Mouse (Mus musculus) bone marrow, adult 2 months (tissue): ENCODE data around the gene Gm4858. TPM values are rescaled to one million over a fixed set of nuclear protein-coding genes. Genes with fewer than 3 reads are reported as not detected.
"Not testable (repeated sequence)": the region's sequence is repeated elsewhere in the genome, so short reads cannot be mapped to it uniquely, and the experiment has no call there.

Experiments
- H3K27ac ChIP-seq: fragments of 200-500 bp; 2 replicates; pipeline ENCODE4 v1.5.1; 2012; ENCODE audit warnings: low read depth, mild to moderate bottlenecking, control low read depth, inconsistent platforms, low read length; ENCODE audit not compliant: control insufficient read depth, poor library complexity, insufficient read depth
- H3K4me1 ChIP-seq: fragments of 200-500 bp; 2 replicates; pipeline ENCODE4 v1.6.1; 2011; ENCODE audit warnings: low read length; ENCODE audit not compliant: control insufficient read depth, insufficient read depth
- H3K4me3 ChIP-seq: fragments of 200-500 bp; replicated peaks from 2 replicates; pipeline ENCODE3; 2011; ENCODE audit warnings: mild to moderate bottlenecking, low read depth, low read length, control low read depth; ENCODE audit not compliant: control insufficient read depth
- CTCF ChIP-seq: fragments of 200-500 bp; IDR thresholded peaks from 2 replicates; pipeline ENCODE4 v1.5.1; 2011; ENCODE audit warnings: low read length, control low read depth; ENCODE audit not compliant: control insufficient read depth, insufficient read depth
- POLR2A ChIP-seq: fragments of 200-500 bp; IDR thresholded peaks from 2 replicates; pipeline ENCODE4 v1.6.1; 2011; ENCODE audit warnings: low read depth, mild to moderate bottlenecking, control low read depth, low read length, borderline replicate concordance; ENCODE audit not compliant: control insufficient read depth
- WGBS: fragments of 180-500 bp; shearing (Covaris S2); methylation state at CpG from one replicate; pipeline ENCODE4 v1.1.7; 2018; 5-methylcytosine and 5-hydroxymethylcytosine counted together
- polyA plus RNA-seq: library from polyadenylated mRNA; stranded (reverse); fragments of >200 nt; gene quantifications from 2 replicates; pipeline ENCODE4 v1.2.4, GENCODE M21; 2011; ENCODE audit warnings: low replicate concordance; ENCODE audit not compliant: missing spikeins, insufficient read depth, insufficient read length

Gm4858 gene
- polyA plus RNA-seq, result not detected in 2 replicates

- H3K4me3 ChIP-seq, H3K27ac ChIP-seq, H3K4me1 ChIP-seq: not testable (repeated sequence)
Measured at GRCm38 (mm10) chr3:93068523-93068922, at the start of gene Gm4858. Gm4858 (plus strand) TSS chr3:93068823.

- Histone ChIP-seq H3K4me3 (no peak within 1 kb of the TSS), H3K27ac (no peak within 1 kb of the TSS), H3K4me1 (no peaks in the 10 kb centered on the region)
- TF ChIP-seq CTCF, result no peak
- TF ChIP-seq POLR2A, result no peak
- WGBS, result 76% methylated on average over 2 of the region's 2 CpGs
Measured at GRCm38 (mm10) chr3:93018960-93019359, 49.7 kb upstream of the Gm4858 start, which contains the start of gene Lce1m. Lce1m (minus strand) TSS chr3:93019060.

GRCm38 (mm10) chr3:93021171-93021570 is 47.5 kb upstream of the Gm4858 start:
- WGBS, result 84% methylated on average over 1 of the region's 1 CpGs
- H3K4me1 ChIP-seq, result no peaks in the 10 kb centered on the region
- TF ChIP-seq CTCF (no peak), POLR2A (no peak)
- no peak overlapping the region for H3K27ac ChIP-seq
- no peak overlapping the region for H3K4me3 ChIP-seq

GRCm38 (mm10) chr3:93023411-93024184 is 45.0 kb upstream of the Gm4858 start:
- H3K4me3 ChIP-seq, result no peak overlapping the region
- TF ChIP-seq POLR2A, result no peak
- no peak for TF ChIP-seq CTCF
- no peak overlapping the region for H3K27ac ChIP-seq
- 62% methylated on average over 3 of the region's 3 CpGs for WGBS
- H3K4me1 ChIP-seq, result no peaks in the 10 kb centered on the region

- TF ChIP-seq POLR2A (no peak), CTCF (no peak)
- no peaks in the 10 kb centered on the region for H3K4me1 ChIP-seq
- 69% methylated on average over 2 of the region's 2 CpGs for WGBS
- no peak overlapping the region for H3K27ac ChIP-seq
- H3K4me3 ChIP-seq, result no peak overlapping the region
Measured at GRCm38 (mm10) chr3:93025486-93025885, 43.1 kb upstream of the Gm4858 start.

GRCm38 (mm10) chr3:93031450-93031849 is 37.2 kb upstream of the Gm4858 start:
- TF ChIP-seq POLR2A, result no peak
- TF ChIP-seq CTCF, result no peak
- WGBS, result 47% methylated on average over 5 of the region's 5 CpGs

GRCm38 (mm10) chr3:93050182-93050581 is 18.4 kb upstream of the Gm4858 start:
- WGBS, result 79% methylated on average over 1 of the region's 1 CpGs
- TF ChIP-seq POLR2A (no peak), CTCF (no peak)
- Histone ChIP-seq H3K4me3 (no peak overlapping the region), H3K27ac (no peak overlapping the region), H3K4me1 (no peaks in the 10 kb centered on the region)

More at GRCm38 (mm10) chr3:93031450-93031849, 37.2 kb upstream of the Gm4858 start:
- Histone ChIP-seq H3K4me3 (no peak overlapping the region), H3K4me1 (no peaks in the 10 kb centered on the region), H3K27ac (no peak overlapping the region)

- Histone ChIP-seq H3K4me1 (no peaks in the 10 kb centered on the region), H3K4me3 (no peak overlapping the region), H3K27ac (no peak overlapping the region)
- WGBS, result 58% methylated on average over 10 of the region's 10 CpGs
- no peak for TF ChIP-seq POLR2A
- no peak for TF ChIP-seq CTCF
Measured at GRCm38 (mm10) chr3:93052826-93053474, 15.7 kb upstream of the Gm4858 start.
